Mouse (Mus musculus): ENCODE measurements around the gene Igsf8. TPM values are rescaled to one million over a fixed set of nuclear protein-coding genes. Genes with fewer than 3 reads are reported as not detected.

Igsf8 gene
- total RNA-seq, 1 experiment from 2014 or later, result 10.1 TPM

DNA sequence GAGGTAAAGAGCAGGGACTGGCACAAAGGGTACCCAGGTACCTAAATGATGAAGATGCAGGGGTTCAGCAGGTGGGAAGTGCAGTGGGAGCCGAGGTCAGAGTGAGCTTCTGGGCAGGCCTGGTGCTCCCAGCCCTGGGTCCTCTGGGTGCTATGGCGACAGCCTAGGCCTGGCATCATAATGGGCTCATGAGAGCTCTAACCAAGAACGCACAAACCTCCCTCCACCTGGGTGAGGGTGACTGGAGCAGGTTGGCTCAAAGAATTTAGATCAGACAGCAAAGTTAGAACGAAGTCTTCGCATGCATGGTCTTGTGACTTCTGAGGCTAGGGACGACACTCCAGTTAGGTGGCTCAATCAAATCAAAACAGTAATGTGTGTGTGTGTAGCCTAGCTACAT lies 3.1 kb upstream of the Igsf8 start, which contains the start of gene Atp1a4:
Gene Atp1a4, minus strand, starts transcription at position 101 of the 400 bp plus-strand sequence.
- ATAC-seq (ENCODE audit: extremely low read depth, insufficient number of reproducible peaks, low FRiP score, poor library complexity, severe bottlenecking), result no peak

DNA sequence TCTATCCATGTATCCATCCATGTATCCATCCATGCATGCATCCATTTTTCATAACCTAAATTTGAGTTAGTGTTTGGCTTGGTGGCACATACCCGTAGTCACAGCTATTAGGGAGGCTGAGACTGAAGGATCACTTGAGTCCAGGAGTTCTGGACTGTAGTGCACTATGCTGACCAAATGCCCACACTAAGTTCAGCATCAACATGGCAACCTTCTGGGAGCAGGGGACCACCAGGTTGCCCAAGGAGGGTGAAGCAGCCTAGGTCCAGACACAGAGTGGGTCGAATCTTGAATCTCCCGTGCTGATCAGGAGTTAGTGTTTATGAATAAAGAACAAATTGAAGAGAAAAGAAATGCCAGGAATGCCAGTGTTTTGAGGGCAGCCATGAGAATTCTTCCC lies 9.8 kb downstream of the Igsf8 start:
- no peak for ATAC-seq (ENCODE audit: extremely low read depth, insufficient number of reproducible peaks, low FRiP score, poor library complexity, severe bottlenecking)

DNA sequence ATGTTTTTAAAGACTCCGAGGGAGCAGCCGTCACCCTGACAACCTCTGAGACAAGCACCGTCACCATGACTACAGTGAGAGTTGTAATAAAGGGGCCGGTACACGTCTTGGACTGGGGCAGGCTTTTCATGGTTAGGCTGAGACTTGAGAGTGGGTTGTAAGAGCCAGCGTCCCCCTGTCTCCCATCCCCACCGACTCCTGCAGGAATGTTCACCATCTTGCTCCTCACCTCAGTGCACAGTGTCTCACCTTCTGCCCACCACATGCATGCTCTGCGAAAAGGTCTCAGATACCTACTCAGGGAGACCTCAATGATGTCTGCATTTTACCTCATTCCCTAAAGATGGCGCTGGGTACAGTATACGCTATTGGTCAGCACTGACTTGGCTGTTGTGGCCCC lies 10.3 kb downstream of the Igsf8 start:
- no peak for ATAC-seq (ENCODE audit: extremely low read depth, insufficient number of reproducible peaks, low FRiP score, poor library complexity, severe bottlenecking)

DNA sequence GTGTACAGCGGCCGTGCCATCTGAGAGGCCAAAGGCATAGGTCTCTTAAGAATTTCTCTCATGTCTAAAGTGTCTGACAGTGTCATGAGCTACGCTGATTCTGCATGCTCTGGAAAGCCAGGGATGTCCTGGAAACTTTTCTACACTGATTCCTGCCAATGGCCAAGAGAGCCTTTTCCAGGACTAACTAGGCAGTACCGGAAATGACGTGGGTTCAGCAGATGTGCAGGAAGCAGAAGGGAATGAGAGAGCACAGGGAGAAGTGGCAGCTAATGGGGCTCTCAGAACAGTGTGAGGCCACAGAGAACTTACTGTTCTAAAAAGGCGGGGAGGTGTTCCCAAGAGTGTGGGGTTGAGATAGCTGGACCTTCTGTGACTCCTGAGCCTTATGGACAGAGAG lies 11.9 kb downstream of the Igsf8 start:
- no peak for ATAC-seq (ENCODE audit: extremely low read depth, insufficient number of reproducible peaks, low FRiP score, poor library complexity, severe bottlenecking)

DNA sequence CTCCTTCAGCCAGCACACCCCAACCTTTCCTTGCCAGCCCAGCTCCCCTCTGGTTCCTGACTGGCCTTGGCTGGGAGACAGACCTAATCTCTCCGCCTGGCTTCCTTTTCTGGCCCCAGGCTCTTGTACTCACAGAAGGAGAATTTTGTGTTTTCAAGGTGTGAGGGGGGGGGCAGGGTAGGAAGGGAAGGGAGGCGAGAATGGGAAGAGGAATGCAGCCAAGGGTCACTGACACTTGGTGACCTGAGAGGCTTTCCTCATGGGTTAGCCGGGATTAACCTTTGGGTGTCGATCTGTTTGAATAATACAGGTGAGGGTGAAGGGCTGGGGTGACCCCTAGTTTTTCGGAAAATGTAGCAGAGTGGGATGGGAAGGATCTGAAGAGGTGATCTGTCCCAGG lies 12.7 kb downstream of the Igsf8 start:
- no peak for ATAC-seq (ENCODE audit: extremely low read depth, insufficient number of reproducible peaks, low FRiP score, poor library complexity, severe bottlenecking)

DNA sequence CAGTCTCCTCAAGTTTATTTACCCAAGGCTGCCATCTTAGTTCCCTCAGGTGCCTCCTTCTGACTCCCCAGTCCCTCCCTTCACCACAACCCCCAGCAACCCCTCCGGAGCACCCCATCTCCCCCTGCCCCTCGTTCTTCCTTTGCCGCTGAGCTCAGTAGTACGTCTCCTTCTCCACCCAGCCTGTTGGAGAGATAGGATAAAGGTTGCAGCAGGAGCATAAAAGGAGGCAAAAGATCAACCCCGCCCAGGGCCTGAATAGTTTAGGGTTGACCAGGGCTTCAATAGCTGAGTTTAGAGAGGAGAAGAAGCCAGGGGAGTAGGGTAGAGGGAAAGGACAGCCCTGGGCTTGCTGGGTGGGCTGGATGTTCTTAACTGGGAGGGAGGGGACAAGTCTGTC lies 13.1 kb downstream of the Igsf8 start:
- no peak for ATAC-seq (ENCODE audit: extremely low read depth, insufficient number of reproducible peaks, low FRiP score, poor library complexity, severe bottlenecking)

- ATAC-seq (ENCODE audit: extremely low read depth, insufficient number of reproducible peaks, low FRiP score, poor library complexity, severe bottlenecking), result peak; percentile 87
Measured at GRCm38 (mm10) chr1:172277172-172277571, 15.7 kb downstream of the Igsf8 start.

GRCm38 (mm10) chr1:172278328-172278727 lies 16.9 kb downstream of the Igsf8 start:
- no peak for ATAC-seq (ENCODE audit: extremely low read depth, insufficient number of reproducible peaks, low FRiP score, poor library complexity, severe bottlenecking)

GRCm38 (mm10) chr1:172279768-172280509 lies 18.5 kb downstream of the Igsf8 start:
- no peak for ATAC-seq (ENCODE audit: extremely low read depth, insufficient number of reproducible peaks, low FRiP score, poor library complexity, severe bottlenecking)

GRCm38 (mm10) chr1:172281522-172282254 lies 20.2 kb downstream of the Igsf8 start:
- no peak for ATAC-seq (ENCODE audit: extremely low read depth, insufficient number of reproducible peaks, low FRiP score, poor library complexity, severe bottlenecking)

DNA sequence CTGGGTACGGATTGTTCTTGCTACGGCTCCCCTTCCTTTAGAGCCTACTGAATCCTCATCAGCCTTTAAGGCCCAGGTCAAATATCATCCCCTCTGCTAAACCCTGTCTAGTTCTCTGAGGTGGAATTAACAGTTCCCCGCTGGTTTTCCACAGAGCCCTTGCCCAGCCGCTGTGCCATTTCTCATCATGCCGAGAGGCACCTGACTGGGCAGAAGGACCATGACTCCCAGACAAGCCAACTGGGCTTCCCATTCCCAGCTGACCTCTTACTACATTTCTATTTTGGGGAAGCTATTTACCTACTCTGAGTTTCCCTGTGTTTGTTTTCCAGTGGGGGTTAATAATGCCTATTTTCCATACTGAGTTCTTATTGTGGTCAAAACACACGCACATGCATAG lies 21.6 kb downstream of the Igsf8 start:
- no peak for ATAC-seq (ENCODE audit: extremely low read depth, insufficient number of reproducible peaks, low FRiP score, poor library complexity, severe bottlenecking)

DNA sequence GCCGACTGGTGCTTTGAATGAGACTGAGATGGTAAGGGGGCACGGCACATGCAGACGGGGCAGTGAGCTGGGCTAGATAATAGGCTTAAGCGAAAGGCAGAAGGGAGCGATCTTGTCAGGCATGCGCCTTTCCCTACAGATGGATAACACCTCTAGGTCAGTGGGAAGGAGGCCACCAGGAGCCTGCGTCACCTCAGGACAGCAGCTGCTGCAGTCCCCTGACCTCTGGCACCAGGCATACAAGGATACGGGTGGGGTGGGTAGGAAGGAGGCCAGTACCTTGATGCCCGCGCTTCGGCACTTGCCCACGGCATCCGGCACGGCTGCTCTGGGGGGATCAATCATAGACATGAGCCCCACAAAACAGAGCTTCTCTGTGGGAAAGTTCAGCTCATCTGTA lies 22.8 kb downstream of the Igsf8 start:
- no peak for ATAC-seq (ENCODE audit: extremely low read depth, insufficient number of reproducible peaks, low FRiP score, poor library complexity, severe bottlenecking)

DNA sequence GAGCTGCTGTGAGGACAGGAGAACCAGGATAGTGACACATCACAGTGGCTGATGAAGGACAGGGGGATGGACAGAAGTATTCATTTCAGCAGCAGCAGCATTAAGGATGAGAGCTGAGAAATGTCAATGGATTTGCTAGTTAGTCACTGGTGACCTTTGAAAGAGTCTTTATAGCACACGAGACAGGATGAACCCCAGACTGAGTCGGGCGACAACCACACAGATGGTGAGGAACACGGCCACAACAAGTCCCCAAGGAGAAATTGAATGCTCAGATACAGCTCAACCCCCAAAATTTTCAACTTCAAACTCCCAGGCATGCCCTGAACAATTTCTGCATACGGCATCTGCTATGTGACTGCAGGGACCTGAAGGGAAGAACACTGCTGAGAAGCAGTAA lies 25.3 kb downstream of the Igsf8 start:
- no peak for ATAC-seq (ENCODE audit: extremely low read depth, insufficient number of reproducible peaks, low FRiP score, poor library complexity, severe bottlenecking)

DNA sequence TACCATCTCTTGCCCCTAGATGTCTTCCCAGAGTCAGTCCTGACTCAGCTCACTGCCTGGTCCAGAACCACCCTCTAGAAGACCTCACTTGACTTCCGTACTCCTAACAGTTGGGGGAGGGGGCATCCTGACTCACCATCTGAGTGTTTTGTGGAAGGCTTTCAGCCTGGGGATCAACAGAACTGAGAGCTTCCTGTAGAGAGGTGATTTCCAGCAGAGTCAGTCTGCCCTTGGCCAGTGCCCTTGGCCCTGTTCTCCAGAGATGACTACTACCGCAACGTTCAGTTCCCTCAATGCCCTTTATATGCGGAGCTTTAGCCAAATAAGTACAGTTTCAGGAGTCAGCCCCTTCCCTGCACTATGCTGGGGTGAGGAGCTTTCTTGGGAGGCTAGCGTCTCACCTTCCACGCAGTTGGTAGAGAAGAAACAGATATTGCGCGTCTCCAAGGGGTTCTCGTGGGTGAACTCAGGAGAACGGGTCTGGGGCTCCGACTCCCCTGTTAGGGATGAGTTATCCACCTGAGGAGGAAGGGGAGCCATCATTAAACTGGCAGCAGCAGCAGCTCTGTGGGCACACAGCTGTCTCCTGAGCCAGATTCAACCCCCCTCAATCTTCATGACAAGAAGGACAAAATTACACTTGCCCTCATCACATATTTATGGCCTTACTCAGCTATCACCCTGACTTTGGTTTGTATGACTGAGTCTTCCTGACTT lies 27.6 kb downstream of the Igsf8 start:
- ATAC-seq (ENCODE audit: extremely low read depth, insufficient number of reproducible peaks, low FRiP score, poor library complexity, severe bottlenecking), result no peak

DNA sequence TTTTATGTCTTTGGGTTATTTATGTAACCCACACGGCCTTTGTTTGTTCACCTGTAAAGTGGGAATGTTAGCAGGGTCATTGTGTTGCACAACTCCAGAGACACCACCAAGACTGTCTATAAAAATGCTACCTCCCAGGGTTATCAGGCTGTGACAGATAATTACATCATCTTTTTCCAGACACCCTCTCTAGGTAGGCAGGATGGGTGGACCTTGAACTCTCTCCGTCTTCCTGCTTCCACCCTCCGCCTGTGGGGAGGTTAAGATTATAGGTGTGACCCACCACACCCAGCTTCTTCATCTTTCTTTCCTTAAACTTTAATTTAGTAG lies 28.1 kb downstream of the Igsf8 start:
- no peak for ATAC-seq (ENCODE audit: extremely low read depth, insufficient number of reproducible peaks, low FRiP score, poor library complexity, severe bottlenecking)

- ATAC-seq (ENCODE audit: extremely low read depth, insufficient number of reproducible peaks, low FRiP score, poor library complexity, severe bottlenecking), result no peak
Measured at GRCm38 (mm10) chr1:172292880-172293279, 31.4 kb downstream of the Igsf8 start.

- ATAC-seq (ENCODE audit: extremely low read depth, insufficient number of reproducible peaks, low FRiP score, poor library complexity, severe bottlenecking), result no peak
Measured at GRCm38 (mm10) chr1:172293449-172293848, 32.0 kb downstream of the Igsf8 start.

- ATAC-seq (ENCODE audit: extremely low read depth, insufficient number of reproducible peaks, low FRiP score, poor library complexity, severe bottlenecking), result no peak
Measured at GRCm38 (mm10) chr1:172295751-172296197, 34.3 kb downstream of the Igsf8 start.

DNA sequence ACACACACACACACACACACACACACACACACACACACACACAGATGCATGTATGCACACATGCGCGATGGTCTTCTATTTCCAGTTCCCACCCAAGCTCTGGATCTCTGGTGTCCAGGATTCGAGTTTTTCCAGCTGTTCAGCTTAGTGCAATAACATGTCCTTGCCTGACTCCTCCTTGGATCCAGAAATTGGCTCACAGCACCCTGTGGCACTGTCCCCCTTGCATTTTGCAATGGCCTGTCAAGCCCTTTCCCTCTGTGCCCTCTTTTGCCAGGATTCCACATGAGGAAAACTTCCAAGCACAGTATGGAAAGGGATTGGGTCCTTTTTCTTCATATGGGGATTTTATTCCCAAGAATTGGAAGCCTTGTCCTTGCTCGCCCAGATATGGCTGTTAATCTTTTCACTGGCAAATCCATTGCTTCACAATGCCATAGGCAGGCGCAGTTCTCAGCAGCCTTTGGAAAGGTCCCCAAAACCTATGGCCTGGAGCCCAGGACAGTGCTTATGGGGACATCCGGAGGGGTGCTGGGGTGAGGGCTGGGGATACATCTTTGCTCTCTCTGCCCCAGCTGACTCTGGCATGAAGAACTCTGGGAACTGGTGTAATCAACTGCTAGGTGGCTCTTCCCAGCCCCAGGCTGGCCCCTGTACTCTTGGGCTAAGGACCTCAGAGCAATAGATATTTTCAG lies 35.5 kb downstream of the Igsf8 start:
- no peak for ATAC-seq (ENCODE audit: extremely low read depth, insufficient number of reproducible peaks, low FRiP score, poor library complexity, severe bottlenecking)

Data from neutrophil, adult 5-6 weeks (primary cell).